Mouse (Mus musculus) left cerebral cortex, postnatal 14 days (tissue): ENCODE measurements around the gene Togaram2. TPM values are rescaled to one million over a fixed set of nuclear protein-coding genes. Genes with fewer than 3 reads are reported as not detected.
"Not testable (repeated sequence)": the region's sequence is repeated elsewhere in the genome, so short reads cannot be mapped to it uniquely, and the experiment has no call there.

ENCODE experiments used
- DNase-seq, 2 experiments: peaks; one replicate each; pipeline ENCODE4 v3.0.0; 2021 to 2022; ENCODE audit warnings: low spot score in 2 of 2, mixed read lengths in 1 of 2
- intact Hi-C: fragments of 180-260 bp; cut with DNase I; formaldehyde crosslinking; loops from one replicate; pipeline ENCODE4 v1.15.1; 2025
- long read RNA-seq, 2 experiments: library from polyadenylated mRNA; stranded (forward); transcript quantifications; one replicate each; pipeline ENCODE4 v2.0.0; 2021
- total RNA-seq, 2 experiments: library from RNA; stranded (reverse); gene quantifications; 2 replicates each; pipeline ENCODE4 v1.2.3; 2021

Togaram2 gene
- total RNA-seq, result 1 to 10 TPM; 2.4 to 2.9 TPM
- long read RNA-seq, experiment 1, partial matches to known transcripts, result 0 of 1 reads
- long read RNA-seq, experiment 1, other reads (novel, unspliced or antisense), result 1 of 1 reads
- long read RNA-seq, experiment 2, result 0 reads

GRCm38 (mm10) chr17:71673092-71673491 lies at the start of gene Togaram2:
Gene Togaram2 (plus strand): TSS chr17:71673261.
- intact Hi-C loops, result no loop called here
- DNase-seq, result peak in 1 of 2 experiments; percentile 30

DNA sequence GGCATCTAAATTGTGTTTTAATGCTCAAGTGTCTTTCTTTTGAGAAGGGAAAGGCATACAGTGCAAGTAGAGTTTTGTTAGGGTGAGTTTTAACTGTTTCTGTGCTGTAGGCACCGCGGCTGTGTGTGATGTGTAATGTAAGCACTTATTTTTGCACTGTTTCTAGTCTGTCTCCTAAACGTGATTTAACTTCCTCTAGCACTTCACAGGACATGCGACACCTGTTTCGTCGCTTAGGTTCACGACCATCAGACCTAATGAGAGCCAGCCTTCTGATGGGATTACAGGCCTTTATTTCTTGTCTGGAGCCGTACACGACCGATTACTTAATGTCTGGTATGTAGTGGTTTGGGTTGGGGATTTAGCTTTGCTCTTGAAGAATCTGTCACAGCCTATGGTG lies 41.3 kb upstream of the Togaram2 start:
- DNase-seq, result no peak
- intact Hi-C loops, result no loop called here

DNA sequence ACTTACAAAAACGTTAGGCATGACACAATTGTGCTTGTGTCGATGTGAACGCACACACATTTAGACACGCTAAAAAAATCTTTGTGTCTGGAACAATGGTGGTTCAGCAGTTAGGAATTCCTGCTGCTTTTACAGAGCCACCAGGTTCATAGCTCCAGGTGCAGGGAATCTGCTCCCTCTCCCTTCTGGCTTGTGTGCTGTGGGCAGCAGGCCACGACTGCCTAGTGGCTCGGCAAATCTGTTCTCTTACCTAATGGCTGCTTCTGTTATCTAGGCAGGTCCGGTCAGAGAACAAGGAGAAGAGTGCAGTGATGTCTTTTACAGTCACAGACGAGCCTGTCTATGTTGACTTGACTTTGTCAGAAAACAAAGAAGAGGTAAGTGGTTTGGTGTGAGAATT lies 39.7 kb upstream of the Togaram2 start:
- DNase-seq, result no peak
- intact Hi-C loops, result no loop called here

DNA sequence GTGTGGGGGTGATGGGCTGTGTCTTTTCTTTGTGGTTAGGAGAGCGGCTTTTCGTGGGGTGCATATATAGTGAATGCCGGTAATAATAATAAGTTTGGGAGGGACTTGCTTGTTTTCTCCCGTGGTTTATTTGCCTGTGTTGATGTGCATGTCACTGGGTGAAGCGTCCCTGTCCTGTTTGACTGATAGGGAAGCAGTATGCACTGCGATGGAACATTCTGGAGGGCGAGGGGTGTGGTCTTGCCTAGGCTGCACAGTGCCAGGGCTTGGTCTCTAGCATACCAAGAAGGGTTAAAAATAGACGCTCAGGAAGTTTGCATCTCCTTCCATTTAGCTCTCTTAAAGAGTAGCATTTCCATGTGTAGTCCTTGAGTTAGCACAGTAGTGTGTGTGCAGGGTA lies 36.3 kb upstream of the Togaram2 start:
- no peak for DNase-seq
- intact Hi-C loops, result no loop called here

- intact Hi-C loops, result no loop called here
- DNase-seq, result no peak
These were observed 35.3 kb upstream of the Togaram2 start for GRCm38 (mm10) chr17:71637750-71638265.

DNA sequence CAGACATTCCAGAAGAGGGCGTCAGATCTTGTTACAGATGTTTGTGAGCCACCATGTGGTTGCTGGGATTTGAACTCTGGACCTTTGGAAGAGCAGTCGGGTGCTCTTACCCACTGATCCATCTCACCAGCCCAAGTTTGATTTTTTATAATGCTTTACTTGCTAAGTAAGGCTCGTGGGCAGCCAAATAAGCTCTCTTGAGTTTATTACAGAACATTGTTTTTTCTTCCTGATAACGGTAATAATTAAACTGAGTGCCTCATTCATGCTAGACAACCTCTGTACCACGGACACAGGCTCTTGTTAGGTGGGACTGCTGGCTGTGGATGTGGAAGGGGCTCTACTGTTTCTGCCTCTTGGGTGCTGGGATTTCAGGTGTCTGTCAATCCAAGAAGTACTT lies 34.0 kb upstream of the Togaram2 start:
- intact Hi-C loops, DNase-seq: not testable (repeated sequence)

GRCm38 (mm10) chr17:71640421-71641085 lies 32.5 kb upstream of the Togaram2 start:
- intact Hi-C loops, result no loop called here
- DNase-seq, result peak in 1 of 2 experiments; percentile 30

DNA sequence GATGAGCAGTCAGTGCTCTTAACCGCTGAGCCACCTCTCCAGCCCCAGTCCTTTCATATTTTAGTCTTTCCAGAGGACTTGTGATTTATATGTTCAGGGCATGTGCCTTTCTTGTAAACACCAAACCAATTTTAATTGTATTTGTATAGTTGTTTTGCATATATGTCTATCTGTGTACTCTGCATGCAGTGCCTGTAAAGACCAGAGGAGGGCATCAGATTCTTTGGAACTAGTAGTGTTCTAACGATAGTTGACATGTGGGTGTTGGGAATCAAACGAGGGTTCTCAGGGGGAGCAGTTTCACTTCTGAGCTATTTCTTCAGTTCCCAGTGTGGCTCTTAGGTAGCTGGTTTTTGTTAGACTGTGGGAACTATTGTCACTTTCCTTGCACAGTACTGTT lies 30.9 kb upstream of the Togaram2 start:
- intact Hi-C loops, result no loop called here
- no peak for DNase-seq

DNA sequence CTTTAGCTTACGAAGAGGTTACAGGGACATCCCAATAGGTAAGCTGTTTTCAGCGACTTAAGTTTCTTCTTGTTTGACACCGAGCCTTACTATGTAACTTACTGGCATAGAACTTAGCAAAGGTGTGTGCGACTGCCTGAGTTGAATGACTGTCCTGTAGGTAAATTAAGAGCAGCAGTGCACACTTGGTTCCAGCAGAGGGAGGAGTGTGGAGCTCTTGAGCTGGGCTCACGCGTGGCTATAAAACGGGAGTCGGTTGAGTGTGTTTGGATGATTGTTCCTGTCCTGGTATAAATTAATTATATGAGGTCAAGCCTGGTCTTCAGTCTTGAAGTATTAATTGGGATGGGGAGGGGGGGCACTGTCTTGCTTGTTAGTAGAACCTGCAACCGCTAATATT lies 23.1 kb upstream of the Togaram2 start:
- intact Hi-C loops, result no loop called here
- DNase-seq, result no peak

GRCm38 (mm10) chr17:71652495-71652894 lies 20.6 kb upstream of the Togaram2 start:
- no peak for DNase-seq
- intact Hi-C loops, result no loop called here

GRCm38 (mm10) chr17:71652934-71653333 lies 20.1 kb upstream of the Togaram2 start:
- intact Hi-C loops, result no loop called here
- DNase-seq, result no peak

DNA sequence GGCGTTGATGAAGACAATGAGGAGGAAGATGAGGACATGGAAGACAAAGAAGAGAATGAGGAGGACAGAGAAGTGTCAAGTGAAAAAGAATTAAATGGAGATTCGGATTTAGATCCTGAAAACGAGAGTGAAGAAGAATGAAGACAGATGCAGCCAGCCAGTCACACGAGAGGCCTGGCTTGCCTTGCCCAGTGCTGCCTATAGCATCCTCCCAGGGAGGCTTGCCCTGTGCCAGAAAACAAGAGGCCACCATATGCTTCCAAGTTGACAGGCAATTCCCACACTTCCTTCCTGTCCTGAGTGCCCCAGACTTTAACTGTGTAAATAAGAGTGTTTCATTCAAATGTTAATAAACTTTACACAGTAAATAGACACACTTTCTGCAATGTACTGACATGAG lies 15.5 kb upstream of the Togaram2 start:
- intact Hi-C loops, result no loop called here
- DNase-seq, result no peak

- intact Hi-C loops, result no loop called here
- no peak for DNase-seq
These were observed 14.4 kb upstream of the Togaram2 start for GRCm38 (mm10) chr17:71658666-71659065.

- intact Hi-C loops, result loop anchor here (5.0 to 10.0 kb wide), 4 partner anchors 132 to 1122 kb away; partner anchors contain the start of gene Alk
These were observed 12.7 kb upstream of the Togaram2 start for GRCm38 (mm10) chr17:71660390-71660789.

GRCm38 (mm10) chr17:71662751-71663250 lies 10.3 kb upstream of the Togaram2 start:
- intact Hi-C loops, result loop anchor here (2.0 to 10.0 kb wide), 5 partner anchors 130 to 1120 kb away; partner anchors contain the start of gene Alk

More at GRCm38 (mm10) chr17:71660390-71660789, 12.7 kb upstream of the Togaram2 start:
- no peak for DNase-seq

GRCm38 (mm10) chr17:71663491-71663890 lies 9.6 kb upstream of the Togaram2 start:
- no peak for DNase-seq
- intact Hi-C loops, result loop anchor here (2.0 to 10.0 kb wide), 5 partner anchors 129 to 1119 kb away; partner anchors contain the start of gene Alk

More at GRCm38 (mm10) chr17:71662751-71663250, 10.3 kb upstream of the Togaram2 start:
- DNase-seq, result peak; percentile 82 to 85

- intact Hi-C loops, result loop anchor here (5.0 to 10.0 kb wide), 4 partner anchors 128 to 1118 kb away; partner anchors contain the start of gene Alk
- DNase-seq, result no peak
These were observed 8.9 kb upstream of the Togaram2 start for GRCm38 (mm10) chr17:71664172-71664571.

- intact Hi-C loops, result loop anchor here (10.0 kb wide), 1 partner anchor 940 kb away; the partner anchor contains the start of gene Alk
These were observed 7.9 kb upstream of the Togaram2 start for GRCm38 (mm10) chr17:71665201-71665600.

DNA sequence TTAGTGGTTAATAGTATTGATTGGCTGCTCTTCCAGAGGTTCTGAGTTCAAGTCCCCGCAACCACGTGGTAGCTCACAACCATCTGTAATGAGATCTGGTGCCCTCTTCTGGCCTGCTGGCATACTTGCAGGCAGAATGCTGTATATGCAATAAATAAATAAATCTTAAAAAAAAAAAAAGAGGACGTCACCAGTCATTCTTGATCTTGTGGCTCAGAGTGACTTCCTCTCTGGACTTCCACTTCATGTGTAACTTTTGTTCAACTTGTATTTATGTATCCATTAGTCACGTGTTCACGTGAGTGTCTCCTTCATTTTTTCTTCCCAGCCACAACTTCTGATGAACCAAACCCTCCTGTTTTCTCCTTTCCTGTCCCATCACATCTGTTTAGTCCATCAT lies 3.5 kb upstream of the Togaram2 start:
- intact Hi-C loops, result loop anchor here (10.0 kb wide), 1 partner anchor 935 kb away; the partner anchor contains the start of gene Alk

More at GRCm38 (mm10) chr17:71665201-71665600, 7.9 kb upstream of the Togaram2 start:
- no peak for DNase-seq

GRCm38 (mm10) chr17:71671840-71672546 lies 1.1 kb upstream of the Togaram2 start:
- intact Hi-C loops, result no loop called here
- peak in 1 of 2 experiments; percentile 41 for DNase-seq

More for the DNA sequence above, 3.5 kb upstream of the Togaram2 start:
- no peak for DNase-seq
